Mouse (Mus musculus) brain, embryonic 14.5 days (tissue): ENCODE measurements around the gene Emc6.

ENCODE experiments used
- CTCF ChIP-seq: fragments of 200-500 bp; IDR thresholded peaks from 2 replicates; pipeline ENCODE4 v1.5.1; 2012; ENCODE audit warnings: inconsistent platforms, mild to moderate bottlenecking, moderate library complexity, borderline replicate concordance; ENCODE audit not compliant: insufficient read depth, insufficient read length; ENCODE audit errors: extremely low read depth
- POLR2A ChIP-seq: fragments of 200-500 bp; IDR thresholded peaks from 2 replicates; pipeline ENCODE4 v1.6.1; 2012; ENCODE audit warnings: mild to moderate bottlenecking, inconsistent platforms, borderline replicate concordance; ENCODE audit not compliant: poor library complexity, insufficient read depth, insufficient read length, severe bottlenecking; ENCODE audit errors: extremely low read depth

- TF ChIP-seq CTCF: no peak
- no peak for TF ChIP-seq POLR2A
Measured at GRCm38 (mm10) chr11:73144261-73144681, 32.6 kb downstream of the Emc6 start.
